Mouse (Mus musculus): ENCODE data around the gene 4930513O06Rik. TPM values are rescaled to one million over a fixed set of nuclear protein-coding genes. Genes with fewer than 3 reads are reported as not detected.

The 4930513O06Rik gene
- not detected for polyA plus RNA-seq (2017; shearing (Covaris generic))

GRCm38 (mm10) chrX:139085943-139086342, at the start of gene 4930513O06Rik:
Gene 4930513O06Rik (plus strand): TSS chrX:139086243.

GRCm38 (mm10) chrX:139085077-139085476, 966 bp upstream of the 4930513O06Rik start, which contains the start of gene Serpina7:
Gene Serpina7 (minus strand): TSS chrX:139085236.

Other genes with a start within 250 kb of the 4930513O06Rik start
- not detected for gene Nrk, start 171.8 kb upstream of the 4930513O06Rik start, polyA plus RNA-seq (2017; shearing (Covaris generic))
- gene Serpina7, start 1.0 kb upstream of the 4930513O06Rik start, polyA plus RNA-seq (2017; shearing (Covaris generic)) = not detected
- gene 4933428M09Rik, start 93.0 kb downstream of the 4930513O06Rik start, polyA plus RNA-seq (2017; shearing (Covaris generic)) = not detected
- gene Mum1l1, start 123.8 kb downstream of the 4930513O06Rik start, polyA plus RNA-seq (2017; shearing (Covaris generic)) = not detected
- not detected for gene Trap1a, start 247.4 kb downstream of the 4930513O06Rik start, polyA plus RNA-seq (2017; shearing (Covaris generic))

Data from naive thymus-derived CD4-positive, alpha-beta T cell, adult 5 months (primary cell).